Mouse (Mus musculus) brain, embryonic 14.5 days (tissue): ENCODE results near the gene Apoa1.

Experiments used
- CTCF ChIP-seq: fragments of 200-500 bp; IDR thresholded peaks from 2 replicates; pipeline ENCODE4 v1.5.1; 2012; ENCODE audit warnings: inconsistent platforms, mild to moderate bottlenecking, moderate library complexity, borderline replicate concordance; ENCODE audit not compliant: insufficient read depth, insufficient read length; ENCODE audit errors: extremely low read depth
- POLR2A ChIP-seq: fragments of 200-500 bp; IDR thresholded peaks from 2 replicates; pipeline ENCODE4 v1.6.1; 2012; ENCODE audit warnings: mild to moderate bottlenecking, inconsistent platforms, borderline replicate concordance; ENCODE audit not compliant: poor library complexity, insufficient read depth, insufficient read length, severe bottlenecking; ENCODE audit errors: extremely low read depth

DNA sequence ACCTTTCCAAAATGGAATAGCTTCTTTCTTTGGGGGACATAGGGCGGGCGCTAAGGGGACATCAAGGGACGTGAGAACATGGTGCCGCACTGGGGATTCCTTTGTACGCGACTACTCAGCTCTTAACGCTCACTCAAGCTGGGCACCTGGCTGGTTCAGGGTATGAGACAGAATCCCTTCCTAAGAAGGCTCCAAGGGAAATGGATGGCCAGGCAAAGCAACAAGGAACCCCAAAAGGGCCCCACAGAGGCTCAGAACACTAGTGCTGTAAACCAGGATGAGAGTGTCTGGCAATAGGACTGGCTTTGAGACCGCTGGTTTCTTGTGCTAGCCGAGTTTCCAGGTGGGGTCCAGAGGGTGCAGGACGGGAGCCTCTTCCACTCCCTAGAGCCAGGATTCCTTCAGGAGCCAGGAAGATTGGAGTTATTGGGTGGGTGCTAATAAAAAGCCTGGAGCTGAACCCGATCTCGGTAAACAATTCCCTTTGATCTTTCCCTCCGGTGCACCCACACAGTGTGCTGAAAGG lies 2.1 kb downstream of the Apoa1 start:
- no peak for TF ChIP-seq CTCF
- TF ChIP-seq POLR2A = no peak
